Mouse (Mus musculus): ENCODE data around the gene Ear10.
"Not testable (repeated sequence)": the region's sequence is repeated elsewhere in the genome, so short reads cannot be mapped to it uniquely, and the experiment has no call there.

DNA sequence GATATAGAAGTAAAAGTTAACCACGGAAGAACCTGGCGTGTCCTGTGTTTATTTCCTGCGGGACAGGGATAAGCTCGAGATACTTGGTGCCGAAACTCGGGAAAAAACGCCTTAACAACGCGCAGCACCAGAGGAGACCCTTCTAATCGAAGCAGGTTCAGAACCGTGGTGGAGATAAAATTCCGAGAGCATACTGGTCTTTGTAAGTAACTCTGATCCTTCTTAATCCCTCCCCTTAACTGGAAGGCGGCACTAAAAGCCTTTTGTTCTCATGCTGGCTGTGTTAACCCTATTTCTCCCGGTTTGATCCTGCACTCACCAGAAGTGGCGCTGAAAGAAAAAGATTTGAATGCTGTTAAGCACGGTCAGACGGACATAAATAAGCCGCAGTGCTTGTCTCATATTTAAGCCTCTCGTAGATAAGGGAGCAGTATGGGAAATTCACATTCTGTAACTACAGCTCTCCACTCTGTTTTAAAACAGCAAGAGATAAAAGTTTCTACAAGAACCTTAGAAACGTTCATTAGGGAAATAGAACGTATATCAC, 2.1 kb upstream of the Ear10 start:
- not testable (repeated sequence) for TF ChIP-seq CTCF (conservative IDR thresholded peaks at IDR 0.05; ENCODE audit: low read length); POU5F1 (IDR thresholded peaks at IDR 0.05; ENCODE audit: borderline replicate concordance, low read length); NANOG (IDR thresholded peaks at IDR 0.05; ENCODE audit: borderline replicate concordance, low read length)
